29 mouse cellular contexts compared by ENCODE assay signal in the genomic region with DNA sequence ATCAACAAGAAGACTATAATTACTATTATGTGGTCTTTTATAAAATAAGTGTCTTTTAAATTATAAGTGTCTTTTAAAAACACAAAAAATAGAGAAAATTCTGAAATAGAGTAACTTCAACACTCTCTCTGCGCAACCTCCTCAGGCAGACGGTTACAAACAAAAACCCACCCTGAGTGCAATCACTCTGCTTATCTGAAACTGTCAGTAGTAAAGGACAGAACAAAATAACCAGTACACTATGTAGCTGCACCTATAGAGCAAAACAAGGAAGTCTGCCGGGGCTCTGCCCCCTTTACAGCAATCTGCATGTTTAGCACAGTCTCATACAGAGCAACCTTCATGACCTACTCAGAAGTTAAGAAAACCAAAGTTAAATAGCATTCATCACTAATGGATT. TPM values are rescaled to one million over a fixed set of nuclear protein-coding genes. Genes with fewer than 3 reads are reported as not detected.
DNase-seq lines count a peak whose midpoint lies in the region; ATAC-seq lines count a peak whose summit lies in the region.
"Had no signal": no experiment of that assay in that cellular context is flagged by ENCODE, and none has a peak within 500 bp of the region (broad histone marks: within the 10 kb centered on the region; RNA-seq: fewer than 3 reads in every experiment).

No protein-coding gene starts in this region.

- no peak overlapping the region for H3K27ac ChIP-seq in liver, embryonic 11.5 days (ENCODE audit: low read depth, low read length)
- no peak overlapping the region for H3K27ac ChIP-seq in liver, embryonic 12.5 days
- no peak overlapping the region for H3K27ac ChIP-seq in liver, embryonic 15.5 days (replicated peaks)
- H3K27ac ChIP-seq in intestine, embryonic 15.5 days = no peak overlapping the region
- H3K27ac ChIP-seq: embryonic facial prominence, embryonic 12.5 days; embryonic facial prominence, embryonic 15.5 days; heart, embryonic 10.5 days; heart, embryonic 13.5 days; hindbrain, embryonic 14.5 days; hindbrain, postnatal 0 days had no signal

- H3K27me3 ChIP-seq in liver, embryonic 11.5 days (replicated peaks; ENCODE audit: control insufficient read depth, insufficient read depth, low read length) = no peaks in the 10 kb centered on the region
- no peaks in the 10 kb centered on the region for H3K27me3 ChIP-seq in liver, embryonic 12.5 days (replicated peaks)
- H3K27me3 ChIP-seq in liver, embryonic 15.5 days = no peaks in the 10 kb centered on the region
- no peaks in the 10 kb centered on the region for H3K27me3 ChIP-seq in intestine, embryonic 15.5 days (replicated peaks)
- H3K27me3 ChIP-seq: CH12.LX; embryonic facial prominence, embryonic 12.5 days; embryonic facial prominence, embryonic 15.5 days; heart, embryonic 13.5 days had no signal

- peaks cover 19% of the 10 kb centered on the region; the same call in 1 of the 2 replicates for H3K36me3 ChIP-seq in liver, embryonic 11.5 days (ENCODE audit: control insufficient read depth, insufficient read depth, low read length)
- peaks cover 90% of the 10 kb centered on the region for H3K36me3 ChIP-seq in liver, embryonic 12.5 days
- peaks cover 65% of the 10 kb centered on the region for H3K36me3 ChIP-seq in liver, embryonic 15.5 days (replicated peaks)
- H3K36me3 ChIP-seq in intestine, embryonic 15.5 days = peaks cover 21% of the 10 kb centered on the region; the same call in 1 of the 2 replicates

- no peak overlapping the region for H3K9ac ChIP-seq in liver, embryonic 11.5 days (ENCODE audit: low read depth, low read length)
- H3K9ac ChIP-seq in liver, embryonic 12.5 days = no peak overlapping the region
- H3K9ac ChIP-seq in liver, embryonic 15.5 days = no peak overlapping the region
- H3K9ac ChIP-seq in intestine, embryonic 15.5 days = no peak overlapping the region
- H3K9ac ChIP-seq: embryonic facial prominence, embryonic 12.5 days; embryonic facial prominence, embryonic 15.5 days; heart, embryonic 13.5 days; hindbrain, embryonic 14.5 days had no signal

- intact Hi-C loops in left cerebral cortex, postnatal 14 days (cut with DNase I) = no loop called here

- no peaks in the 10 kb centered on the region for H3K4me1 ChIP-seq in liver, embryonic 11.5 days (replicated peaks; ENCODE audit: control insufficient read depth, insufficient read depth, low read length)
- peaks cover 9% of the 10 kb centered on the region; the same call in 1 of the 2 replicates for H3K4me1 ChIP-seq in liver, embryonic 12.5 days
- H3K4me1 ChIP-seq in liver, embryonic 15.5 days (replicated peaks) = 0 out of 2 replicates have a peak, but pooled peaks cover 4% of the 10 kb centered on the region
- no peaks in the 10 kb centered on the region for H3K4me1 ChIP-seq in intestine, embryonic 15.5 days (replicated peaks)
- H3K4me1 ChIP-seq: embryonic facial prominence, embryonic 12.5 days; embryonic facial prominence, embryonic 15.5 days; heart, embryonic 10.5 days; heart, embryonic 13.5 days had no signal

- H3K4me2 ChIP-seq in liver, embryonic 11.5 days = no peak overlapping the region
- no peak overlapping the region for H3K4me2 ChIP-seq in liver, embryonic 12.5 days
- no peak overlapping the region for H3K4me2 ChIP-seq in liver, embryonic 15.5 days
- H3K4me2 ChIP-seq in intestine, embryonic 15.5 days (replicated peaks) = no peak overlapping the region
- H3K4me2 ChIP-seq: embryonic facial prominence, embryonic 12.5 days; embryonic facial prominence, embryonic 15.5 days; heart, embryonic 13.5 days; hindbrain, embryonic 14.5 days had no signal

- no peak overlapping the region for H3K4me3 ChIP-seq in liver, embryonic 11.5 days (ENCODE audit: low read depth, low read length)
- no peak overlapping the region for H3K4me3 ChIP-seq in liver, embryonic 12.5 days
- H3K4me3 ChIP-seq in liver, embryonic 15.5 days (replicated peaks) = no peak overlapping the region
- H3K4me3 ChIP-seq in intestine, embryonic 15.5 days (replicated peaks) = no peak overlapping the region
- H3K4me3 ChIP-seq: embryonic facial prominence, embryonic 12.5 days; embryonic facial prominence, embryonic 15.5 days; heart, embryonic 10.5 days; heart, embryonic 13.5 days had no signal

- DNase-seq in liver, embryonic 11.5 days (ENCODE audit: low spot score) = no peak
- no peak for DNase-seq in liver
- DNase-seq in embryo, embryonic 10.5 days (ENCODE audit: low spot score) = no peak
- DNase-seq in left cerebral cortex, postnatal 14 days (ENCODE audit: low spot score in 2 of 2) = no peak
- DNase-seq: adrenal gland, adult 2 months; adrenal gland, postnatal 14 days; B cell, adult 2 months; cerebellum, adult 11 months; cerebellum, adult 2 months; cerebellum, postnatal 10 days; cerebellum, postnatal 36 days; gastrocnemius, postnatal 10 days; heart, adult 18-20 months; heart, postnatal 14 days; heart, postnatal 4 days had no signal

- WGBS in liver, embryonic 11.5 days = 67% methylated on average over 3 of the region's 3 CpGs
- WGBS in liver, embryonic 12.5 days (ENCODE audit: insufficient replicate concordance) = 48% methylated on average over 3 of the region's 3 CpGs
- WGBS in liver, embryonic 15.5 days (ENCODE audit: insufficient replicate concordance) = 34% methylated on average over 3 of the region's 3 CpGs
- WGBS in intestine, embryonic 15.5 days = 86% methylated on average over 3 of the region's 3 CpGs

- peak; percentile 69 for ATAC-seq in liver, embryonic 11.5 days (replicated peaks; ENCODE audit: low FRiP score)
- ATAC-seq in liver, embryonic 12.5 days = peak; percentile 51; the same call in 1 of the 2 replicates
- ATAC-seq in liver, embryonic 15.5 days (ENCODE audit: insufficient read depth) = 0 out of 2 replicates have a peak, but pooled peaks have one; percentile 37
- ATAC-seq in megakaryocyte progenitor cell, adult 5-6 weeks (replicated peaks; ENCODE audit: poor library complexity) = peak; percentile 63
- no peak for ATAC-seq in intestine, embryonic 15.5 days
- ATAC-seq: forebrain, embryonic 14.5 days; hindbrain, postnatal 0 days; inflammation-experienced regulatory T-cells, adult 6 months had no signal

- H3K9me3 ChIP-seq in liver, embryonic 11.5 days (ENCODE audit: control insufficient read depth, low read length) = no peaks in the 10 kb centered on the region
- no peaks in the 10 kb centered on the region for H3K9me3 ChIP-seq in liver, embryonic 12.5 days (replicated peaks)
- no peaks in the 10 kb centered on the region for H3K9me3 ChIP-seq in liver, embryonic 15.5 days (replicated peaks)
- no peaks in the 10 kb centered on the region for H3K9me3 ChIP-seq in intestine, embryonic 15.5 days
- H3K9me3 ChIP-seq: embryonic facial prominence, embryonic 12.5 days; embryonic facial prominence, embryonic 15.5 days; G1E; heart, embryonic 10.5 days; heart, embryonic 13.5 days had no signal

RNA-seq across cellular contexts. Expression of gene Cog3, which starts 12.4 kb away (rescaled TPM):
- polyA plus RNA-seq in liver, embryonic 11.5 days (2014; fragmentation: Nextera tagmentation; extraction: Ambion mirVana) = 18.1 and 19.3 TPM in 2 replicates
- 11.7 and 12.1 TPM in 2 replicates for polyA plus RNA-seq in liver, embryonic 12.5 days (2016; fragmentation: Nextera tagmentation; extraction: Ambion mirVana)
- 6.9 and 7.1 TPM in 2 replicates for polyA plus RNA-seq in liver, embryonic 15.5 days (2015; fragmentation: Nextera tagmentation; extraction: Ambion mirVana)
- total RNA-seq in megakaryocyte progenitor cell, adult 5-6 weeks (2015) = 20.1 and 22.5 TPM in 2 replicates
- total RNA-seq in megakaryocyte progenitor cell, adult 5-6 weeks (2017) = 25.4 and 25.5 TPM in 2 replicates
- 10 to 100 TPM; 22.8 to 23.2 TPM for total RNA-seq in left cerebral cortex, postnatal 14 days (2021)
- 17.5 and 18.0 TPM in 2 replicates for polyA plus RNA-seq in intestine, embryonic 15.5 days (2015; fragmentation: Nextera tagmentation; extraction: Ambion mirVana)

RNA-seq across cellular contexts. Expression of gene Slc25a30, which starts 44.9 kb away (rescaled TPM):
- 6.4 and 7.3 TPM in 2 replicates for polyA plus RNA-seq in liver, embryonic 11.5 days (2014; fragmentation: Nextera tagmentation; extraction: Ambion mirVana)
- 3.0 and 3.3 TPM in 2 replicates for polyA plus RNA-seq in liver, embryonic 12.5 days (2016; fragmentation: Nextera tagmentation; extraction: Ambion mirVana)
- 1.5 and 1.8 TPM in 2 replicates for polyA plus RNA-seq in liver, embryonic 15.5 days (2015; fragmentation: Nextera tagmentation; extraction: Ambion mirVana)
- total RNA-seq in megakaryocyte progenitor cell, adult 5-6 weeks (2015) = 17.3 TPM in 2 replicates
- 16.9 and 17.6 TPM in 2 replicates for total RNA-seq in megakaryocyte progenitor cell, adult 5-6 weeks (2017)
- total RNA-seq in left cerebral cortex, postnatal 14 days (2021) = 10 to 100 TPM in 1 of 2 experiments, 1 to 10 TPM in 1; 9.9 to 10.9 TPM
- polyA plus RNA-seq in intestine, embryonic 15.5 days (2015; fragmentation: Nextera tagmentation; extraction: Ambion mirVana) = 2.3 and 3.0 TPM in 2 replicates
